Mouse (Mus musculus): ENCODE data around the gene Gm39566. TPM values are rescaled to one million over a fixed set of nuclear protein-coding genes. Genes with fewer than 3 reads are reported as not detected.

The Gm39566 gene
- total RNA-seq, 2 experiments from 2014 or later = not detected

GRCm38 (mm10) chr11:69774961-69775360, 40.1 kb downstream of the Gm39566 start:
- intact Hi-C loops (cut with DNase I) = no loop called here
- DNase-seq (ENCODE audit: low spot score in 2 of 2) = no peak

- intact Hi-C loops (cut with DNase I) = loop anchor here (2.0 kb wide), 1 partner anchor 69 kb away; the partner anchor contains the start of gene Nlgn2
- no peak for DNase-seq (ENCODE audit: low spot score in 2 of 2)
Observed at GRCm38 (mm10) chr11:69767625-69767909, 47.5 kb downstream of the Gm39566 start.

DNA sequence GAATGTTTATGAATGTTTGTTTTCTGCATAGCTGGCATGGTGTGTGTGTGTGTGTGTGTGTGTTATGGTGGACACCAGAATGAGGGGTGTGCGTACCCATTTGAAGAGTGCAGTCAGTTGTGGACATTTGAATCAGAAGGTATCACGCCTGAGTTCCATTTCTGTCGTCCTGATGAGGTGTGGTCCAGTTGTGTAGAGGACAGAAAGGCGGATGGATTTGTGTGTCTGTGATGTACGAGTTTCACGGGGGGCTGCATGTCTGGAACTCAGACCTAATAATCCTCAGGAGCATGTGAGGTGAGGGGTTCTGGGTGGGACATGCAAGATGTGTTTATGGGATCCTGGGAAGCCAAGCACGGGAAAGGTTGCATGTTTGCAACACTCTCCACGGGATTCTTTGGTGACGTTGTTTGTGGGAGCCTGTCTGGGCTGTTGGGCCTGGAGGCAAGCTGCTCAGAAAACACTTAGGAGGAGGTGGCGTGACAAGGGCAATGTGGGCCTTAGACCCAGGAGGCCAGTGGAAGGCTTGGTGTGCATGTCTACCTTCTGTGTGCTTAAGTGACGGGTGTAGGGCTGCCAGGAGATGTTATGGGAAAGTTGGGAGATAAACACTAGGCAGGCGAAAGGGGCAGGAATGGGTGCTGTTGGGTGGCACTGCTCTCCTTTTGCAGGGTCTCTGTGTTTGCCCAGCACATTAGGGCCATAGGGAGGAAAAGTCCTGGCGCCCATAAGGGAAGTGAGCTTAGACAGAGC, 48.0 kb downstream of the Gm39566 start:
- intact Hi-C loops (cut with DNase I) = loop anchor here (1.0 to 2.0 kb wide), 2 partner anchors 9 to 70 kb away; partner anchors contain the start of genes Nlgn2 and Polr2a
- peak in 1 of 2 experiments; percentile 22 for DNase-seq (ENCODE audit: low spot score in 2 of 2)

DNA sequence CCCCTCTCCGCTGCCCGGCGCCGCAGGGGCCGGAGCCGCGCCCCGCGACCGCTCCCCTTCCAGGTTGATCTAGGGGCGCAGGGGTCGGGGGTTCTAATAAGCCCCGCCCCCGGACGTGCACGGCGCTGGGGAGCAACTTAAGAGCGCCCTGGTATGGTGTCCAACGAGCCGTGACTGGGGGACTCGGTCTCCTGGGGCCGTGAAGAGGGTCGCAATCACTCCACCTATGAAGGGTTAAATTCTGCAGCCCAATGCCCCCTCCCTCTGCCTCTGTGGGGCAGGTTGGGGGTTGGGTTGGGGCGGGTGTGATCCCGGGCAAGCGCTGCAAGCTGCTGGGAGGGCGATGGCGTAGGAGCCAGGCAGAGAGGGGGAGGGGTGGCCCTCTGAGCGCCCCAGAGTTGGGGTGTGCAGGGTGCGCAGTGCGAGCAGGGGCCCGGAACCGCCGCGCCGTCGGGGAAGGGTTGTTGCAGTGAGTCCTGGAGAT, 48.9 kb downstream of the Gm39566 start:
- peak; percentile 74 to 79 for DNase-seq (ENCODE audit: low spot score in 2 of 2)
- intact Hi-C loops (cut with DNase I) = loop anchor here (1.0 to 2.0 kb wide), 2 partner anchors 8 to 71 kb away; partner anchors contain the start of genes Nlgn2 and Polr2a

DNA sequence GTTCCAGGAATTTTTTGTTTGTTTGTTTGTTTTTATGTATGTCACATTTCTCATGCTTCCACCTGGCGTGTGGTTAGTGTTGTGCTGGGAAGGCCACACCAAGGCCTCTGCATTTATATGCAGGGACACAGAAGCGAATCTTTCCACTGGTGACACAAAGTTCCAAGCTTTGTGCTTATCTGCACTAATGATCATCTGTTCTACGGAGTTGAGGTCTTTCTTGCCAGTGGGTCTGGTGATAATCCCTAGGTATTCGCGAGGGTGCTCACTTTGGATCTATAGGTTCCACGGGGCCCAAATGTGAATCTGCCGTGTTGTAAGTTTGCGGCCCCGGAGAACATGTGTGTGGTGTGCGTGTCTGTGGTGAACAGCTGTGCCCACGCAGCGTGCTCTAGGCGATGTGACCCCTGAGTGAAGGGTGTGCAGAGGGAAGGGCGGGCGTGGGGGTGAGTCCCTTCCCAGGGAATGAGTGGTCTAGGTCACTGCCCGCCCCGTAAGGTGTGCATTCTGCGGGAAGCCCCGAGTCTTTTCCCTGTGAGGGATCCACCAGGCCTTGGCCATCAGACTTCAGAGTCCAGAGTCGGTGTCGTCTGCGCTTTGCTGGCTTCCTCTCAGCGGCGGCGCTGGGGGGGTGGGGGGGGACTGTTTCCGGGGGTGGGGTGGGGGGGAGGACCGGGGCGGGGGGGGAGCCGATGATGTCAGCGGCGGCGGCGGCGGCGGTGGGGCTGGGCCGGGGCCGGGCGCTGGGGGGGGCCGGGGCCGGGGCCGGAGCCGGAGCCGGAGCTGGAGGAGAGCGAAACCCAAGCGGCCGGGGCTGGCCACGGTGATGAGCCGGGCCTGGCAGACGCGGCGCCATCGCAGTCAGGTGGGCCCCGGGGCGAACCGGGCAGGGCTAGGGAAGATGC, 49.6 kb downstream of the Gm39566 start, which contains the start of gene Zbtb4:
Zbtb4 (plus strand) TSS at position 692 of the 905 bp plus-strand sequence.
- intact Hi-C loops (cut with DNase I) = loop anchor here (1.0 to 2.0 kb wide), 2 partner anchors 7 to 71 kb away; partner anchors contain the start of genes Nlgn2 and Polr2a
- DNase-seq (ENCODE audit: low spot score in 2 of 2) = peak in 1 of 2 experiments; percentile 39

DNA sequence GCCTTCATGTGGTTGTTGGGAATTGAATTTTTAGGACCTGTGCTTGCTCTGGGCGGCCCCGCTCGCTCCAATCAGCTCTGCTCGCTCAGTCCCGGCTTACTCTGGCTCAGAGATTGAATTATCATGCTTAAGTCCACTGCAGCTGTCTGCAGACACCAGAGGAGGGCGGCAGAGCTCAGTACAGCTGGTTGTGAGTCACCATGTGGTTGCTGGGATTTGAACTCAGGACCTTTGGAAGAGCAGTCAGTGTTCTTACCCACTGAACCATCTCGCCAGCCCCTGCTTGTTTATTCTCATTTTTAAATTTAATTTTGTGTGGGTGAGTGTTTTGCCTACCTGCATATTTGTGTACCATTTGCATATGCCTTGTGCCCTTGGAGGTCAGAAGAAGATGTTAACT, 51.5 kb downstream of the Gm39566 start:
- no peak for DNase-seq (ENCODE audit: low spot score in 2 of 2)
- intact Hi-C loops (cut with DNase I) = no loop called here

- intact Hi-C loops (cut with DNase I) = no loop called here
- DNase-seq (ENCODE audit: low spot score in 2 of 2) = no peak
Observed at GRCm38 (mm10) chr11:69761868-69762267, 53.2 kb downstream of the Gm39566 start, which contains the start of gene Slc35g3. Gene Slc35g3 (minus strand): TSS chr11:69761968.

Other genes with a start within 250 kb of the Gm39566 start
- 10 to 100 TPM; 10.1 to 10.4 TPM for gene Wrap53, start 235.0 kb downstream of the Gm39566 start, total RNA-seq (2021)
- gene Trp53, start 234.9 kb downstream of the Gm39566 start, total RNA-seq (2021) = 10 to 100 TPM; 18.7 to 21.1 TPM
- 100 to 1,000 TPM; 403 to 438 TPM for gene Atp1b2, start 209.4 kb downstream of the Gm39566 start, total RNA-seq (2021)
- gene Shbg, start 197.4 kb downstream of the Gm39566 start, total RNA-seq (2021) = not detected
- gene Sat2, start 193.3 kb downstream of the Gm39566 start, total RNA-seq (2021) = 1 to 10 TPM; 7.4 to 7.7 TPM
- 100 to 1,000 TPM; 122 to 133 TPM for gene Fxr2, start 182.3 kb downstream of the Gm39566 start, total RNA-seq (2021)
- not detected for gene Sox15, start 160.0 kb downstream of the Gm39566 start, total RNA-seq (2021)
- gene Mpdu1, start 152.7 kb downstream of the Gm39566 start, total RNA-seq (2021) = 10 to 100 TPM; 59.1 to 59.7 TPM
- gene Cd68, start 149.1 kb downstream of the Gm39566 start, total RNA-seq (2021) = 10 to 100 TPM; 17.5 to 19.6 TPM
- 100 to 1,000 TPM; 323 to 328 TPM for gene Eif4a1, start 142.9 kb downstream of the Gm39566 start, total RNA-seq (2021)
- gene Senp3, start 133.2 kb downstream of the Gm39566 start, total RNA-seq (2021) = 10 to 100 TPM; 94.3 to 97.5 TPM
- 1 to 10 TPM; 2.0 to 2.7 TPM for gene Tnfsf13, start 129.5 kb downstream of the Gm39566 start, total RNA-seq (2021)
- 1 to 10 TPM; 8.6 to 8.9 TPM for gene Tnfsf12, start 119.4 kb downstream of the Gm39566 start, total RNA-seq (2021)
- 1 to 10 TPM; 1.9 to 2.2 TPM for gene Tnfsfm13, start 119.2 kb downstream of the Gm39566 start, total RNA-seq (2021)
- gene Polr2a, start 56.7 kb downstream of the Gm39566 start, total RNA-seq (2021) = 10 to 100 TPM; 53.3 to 53.6 TPM
- gene Slc35g3, start 53.3 kb downstream of the Gm39566 start, total RNA-seq (2021) = not detected
- 100 to 1,000 TPM; 110 to 114 TPM for gene Zbtb4, start 49.4 kb downstream of the Gm39566 start, total RNA-seq (2021)
- gene Chrnb1, start 19.4 kb downstream of the Gm39566 start, total RNA-seq (2021) = 1 to 10 TPM; 1.3 to 2.0 TPM
- gene Fgf11, start 13.4 kb downstream of the Gm39566 start, total RNA-seq (2021) = 10 to 100 TPM; 14.9 to 17.2 TPM
- not detected for gene Tmem102, start 9.7 kb downstream of the Gm39566 start, total RNA-seq (2021)
- gene Spem2, start 3.2 kb upstream of the Gm39566 start, total RNA-seq (2021) = not detected
- under 1 TPM in 1 of 2 experiments, not detected in 1; 0.43 TPM for gene Spem1, start 6.9 kb upstream of the Gm39566 start, total RNA-seq (2021)
- gene Nlgn2, start 22.5 kb upstream of the Gm39566 start, total RNA-seq (2021) = 100 to 1,000 TPM; 233 to 248 TPM
- gene Tmem256, start 23.2 kb upstream of the Gm39566 start, total RNA-seq (2021) = 100 to 1,000 TPM; 129 to 134 TPM
- gene Plscr3, start 31.1 kb upstream of the Gm39566 start, total RNA-seq (2021) = 10 to 100 TPM; 15.6 to 19.2 TPM
- gene Tnk1, start 43.4 kb upstream of the Gm39566 start, total RNA-seq (2021) = under 1 TPM in 1 of 2 experiments, not detected in 1; 0.27 TPM
- gene Tmem95, start 62.7 kb upstream of the Gm39566 start, total RNA-seq (2021) = not detected
- gene Kctd11, start 66.1 kb upstream of the Gm39566 start, total RNA-seq (2021) = 1 to 10 TPM; 1.1 to 1.2 TPM
- not detected for gene Acap1, start 80.2 kb upstream of the Gm39566 start, total RNA-seq (2021)
- under 1 TPM; 0.55 to 0.60 TPM for gene 2810408A11Rik, start 85.7 kb upstream of the Gm39566 start, total RNA-seq (2021)
- 100 to 1,000 TPM; 113 to 117 TPM for gene Neurl4, start 85.8 kb upstream of the Gm39566 start, total RNA-seq (2021)
- gene Gps2, start 98.6 kb upstream of the Gm39566 start, total RNA-seq (2021) = 10 to 100 TPM; 26.9 to 33.2 TPM
- 100 to 1,000 TPM; 425 to 450 TPM for gene Eif5a, start 106.7 kb upstream of the Gm39566 start, total RNA-seq (2021)
- gene Ybx2, start 120.5 kb upstream of the Gm39566 start, total RNA-seq (2021) = 10 to 100 TPM in 1 of 2 experiments, 1 to 10 TPM in 1; 6.1 to 10.7 TPM
- gene Slc2a4, start 132.9 kb upstream of the Gm39566 start, total RNA-seq (2021) = 1 to 10 TPM; 2.3 to 3.5 TPM
- gene Cldn7, start 149.5 kb upstream of the Gm39566 start, total RNA-seq (2021) = not detected
- 100 to 1,000 TPM; 117 to 129 TPM for gene Ctdnep1, start 165.9 kb upstream of the Gm39566 start, total RNA-seq (2021)
- 100 to 1,000 TPM; 106 to 109 TPM for gene Elp5, start 167.2 kb upstream of the Gm39566 start, total RNA-seq (2021)
- 100 to 1,000 TPM; 217 to 218 TPM for gene Gabarap, start 175.8 kb upstream of the Gm39566 start, total RNA-seq (2021)
- gene Phf23, start 180.5 kb upstream of the Gm39566 start, total RNA-seq (2021) = 10 to 100 TPM; 44.6 to 47.5 TPM
- gene Dvl2, start 185.3 kb upstream of the Gm39566 start, total RNA-seq (2021) = 10 to 100 TPM; 26.1 to 32.2 TPM
- 10 to 100 TPM; 57.4 to 59.3 TPM for gene Acadvl, start 200.1 kb upstream of the Gm39566 start, total RNA-seq (2021)
- gene Dlg4, start 201.6 kb upstream of the Gm39566 start, total RNA-seq (2021) = 100 to 1,000 TPM; 931 to 954 TPM
- gene Asgr1, start 238.8 kb upstream of the Gm39566 start, total RNA-seq (2021) = 1 to 10 TPM; 1.7 to 3.1 TPM